Mouse (Mus musculus) testis, postnatal 10 days (tissue): ENCODE measurements at regions not wholly inside any gene's neighbourhood (a gene's known extent, or its start where the extent isn't known, plus 50 kb on each side); places are given as distances from the start of the nearest gene placed in this dataset.

Experiments used
- DNase-seq: peaks from one replicate; pipeline ENCODE4 v3.0.0; 2021; ENCODE audit warnings: low spot score

DNA sequence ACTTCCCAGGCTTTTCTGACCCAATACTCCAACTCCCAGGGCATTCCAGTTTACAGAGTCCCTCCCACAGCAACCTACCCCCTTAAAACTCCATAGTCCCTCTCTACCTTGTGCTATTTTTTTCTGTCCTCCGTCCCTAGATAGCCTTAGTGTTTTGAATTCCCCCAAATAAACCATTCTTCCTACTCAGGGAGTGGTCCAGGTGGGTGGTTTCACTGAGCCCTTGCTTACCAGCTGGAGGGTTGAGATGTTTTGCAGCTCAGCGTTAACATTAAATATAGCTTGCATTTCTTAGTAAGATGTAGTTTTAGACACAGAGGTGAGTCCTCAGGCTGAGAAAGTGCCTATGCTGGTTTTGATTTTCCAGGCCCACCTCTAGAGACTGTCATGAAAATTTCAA lies 313.0 kb downstream of the Bmper start:
- no peak for DNase-seq

DNA sequence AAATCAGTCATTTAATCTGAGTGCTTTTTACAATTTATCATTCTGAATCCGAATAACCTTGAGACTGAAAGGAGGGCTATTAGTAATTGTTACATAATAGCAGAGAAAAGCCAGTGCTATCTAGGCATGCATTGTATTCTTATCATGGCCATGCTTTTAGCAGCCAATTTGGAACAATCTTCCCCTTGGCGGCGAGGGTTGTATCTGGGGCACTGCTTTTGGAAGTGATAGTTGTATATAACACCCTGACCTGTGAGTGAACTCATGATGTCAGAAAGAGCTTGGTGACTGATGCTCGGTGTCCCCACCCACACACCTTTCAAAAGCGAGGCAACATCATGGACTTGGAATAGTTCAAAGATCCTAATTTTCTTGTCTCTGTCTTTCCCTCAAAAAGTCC lies 315.2 kb downstream of the Bmper start:
- no peak for DNase-seq

DNA sequence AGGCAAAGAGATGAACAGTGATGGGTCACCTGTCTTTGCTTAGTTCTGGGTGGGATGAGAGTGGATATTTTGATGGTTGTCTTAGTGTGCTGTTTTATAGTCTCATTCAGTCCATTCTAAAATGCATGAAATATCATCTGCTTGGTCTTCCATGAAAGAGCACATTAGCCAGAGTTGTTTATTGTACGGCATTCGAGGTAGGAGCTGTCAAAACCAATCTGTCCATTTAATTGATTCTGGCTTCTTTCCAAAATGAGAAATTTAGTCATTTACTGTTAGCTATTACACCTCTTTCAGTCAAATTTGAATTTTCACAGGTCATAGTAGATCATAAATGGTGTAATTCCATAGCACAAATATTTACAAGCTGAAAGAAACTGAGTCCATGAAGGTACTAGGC lies 328.8 kb downstream of the Bmper start:
- DNase-seq = no peak

DNA sequence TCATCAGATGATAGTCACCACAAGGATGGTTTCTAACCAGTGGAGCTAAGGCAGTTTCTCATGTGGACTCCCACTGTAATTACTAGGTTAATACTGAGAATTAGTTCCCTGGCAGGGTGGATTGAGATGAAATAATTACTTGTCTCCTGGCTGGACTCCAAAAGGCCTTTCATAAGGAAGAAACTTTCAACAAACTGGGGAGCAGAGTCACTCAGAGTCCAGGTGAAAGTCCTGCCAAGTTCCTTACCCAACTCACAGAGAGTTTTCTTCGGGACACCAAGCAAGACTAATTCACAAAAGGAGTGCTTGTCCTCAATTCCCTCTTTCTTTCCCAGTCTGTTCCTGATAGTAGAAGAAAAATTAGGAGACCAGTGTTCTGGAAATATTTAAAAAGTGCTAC lies 330.9 kb downstream of the Bmper start:
- no peak for DNase-seq

DNA sequence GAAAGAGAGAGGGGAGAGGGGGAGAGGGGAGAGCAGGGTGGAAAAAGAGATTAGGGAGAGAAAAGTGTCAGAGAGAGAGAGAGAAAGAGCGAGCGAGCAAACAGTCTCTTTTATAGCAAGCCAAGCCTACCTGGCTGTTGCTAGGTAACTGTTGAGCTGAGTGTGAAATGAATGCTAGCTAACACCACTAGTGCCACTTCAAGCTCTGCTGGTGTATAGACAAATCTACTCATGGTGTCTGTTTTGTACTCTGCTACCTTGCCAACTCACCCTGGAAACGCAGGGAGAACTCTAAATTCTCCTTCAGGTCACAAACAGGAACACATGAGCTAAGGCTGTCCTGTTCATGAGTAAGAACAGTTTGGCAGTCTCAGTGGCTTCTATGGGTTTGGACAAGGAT lies 334.7 kb downstream of the Bmper start:
- no peak for DNase-seq

DNA sequence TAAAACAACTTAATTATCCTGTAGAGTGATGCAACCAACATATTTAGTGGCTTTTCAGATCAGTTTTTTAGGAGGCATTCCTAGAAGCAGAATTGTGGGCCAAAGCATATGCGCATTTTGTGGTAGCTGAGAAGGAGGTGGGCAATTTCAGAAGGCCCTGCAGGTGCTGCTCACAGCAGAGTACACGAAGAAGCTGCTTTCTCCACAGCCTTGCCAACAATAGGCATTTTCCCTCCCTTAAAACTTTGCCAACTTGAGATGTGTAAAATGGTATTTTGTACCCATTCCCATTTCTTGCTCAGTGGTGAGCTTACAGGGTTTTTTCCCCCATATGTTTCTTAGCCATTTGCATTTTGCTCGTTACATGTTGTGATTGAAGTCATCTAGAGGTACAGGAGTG lies 339.0 kb downstream of the Bmper start:
- no peak for DNase-seq

DNA sequence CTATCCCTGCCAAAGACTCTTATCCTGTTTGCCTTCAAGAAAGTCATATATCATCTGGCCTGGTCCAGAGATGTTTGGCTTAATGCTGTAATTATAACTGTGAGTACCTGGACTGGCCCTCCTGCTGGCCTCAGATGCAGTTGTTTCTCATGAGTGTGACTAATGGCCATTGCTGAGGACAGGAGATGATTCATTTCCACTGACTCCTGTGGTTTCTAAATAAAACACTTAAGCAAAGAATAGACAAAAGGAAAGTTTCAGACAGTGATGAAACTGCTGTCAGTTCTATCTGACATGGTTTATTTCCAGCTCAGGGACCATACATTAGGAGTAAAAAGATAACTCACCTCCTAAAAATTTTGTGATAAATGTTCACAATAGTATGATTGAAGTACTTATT lies 344.2 kb downstream of the Bmper start:
- no peak for DNase-seq

DNA sequence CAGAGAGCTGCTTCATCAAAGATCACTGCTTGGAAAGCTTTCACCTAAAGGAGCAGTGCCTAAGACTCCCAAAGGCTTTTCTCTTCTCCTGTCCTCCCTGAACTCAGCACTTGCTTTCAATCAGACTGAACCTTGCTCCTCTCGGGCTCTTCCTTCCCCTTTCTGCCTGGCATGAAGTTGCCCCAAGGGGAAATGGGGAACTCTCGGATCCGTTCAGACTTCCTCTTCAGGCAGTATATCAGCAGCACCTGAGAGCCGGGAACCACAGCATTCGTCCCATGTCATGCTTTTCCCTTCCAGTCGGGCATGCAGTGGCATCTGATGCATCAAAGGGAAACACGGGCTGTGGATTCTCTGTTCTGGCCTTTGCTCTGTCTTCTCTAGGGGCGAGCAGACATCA lies 347.3 kb downstream of the Bmper start:
- DNase-seq = no peak

DNA sequence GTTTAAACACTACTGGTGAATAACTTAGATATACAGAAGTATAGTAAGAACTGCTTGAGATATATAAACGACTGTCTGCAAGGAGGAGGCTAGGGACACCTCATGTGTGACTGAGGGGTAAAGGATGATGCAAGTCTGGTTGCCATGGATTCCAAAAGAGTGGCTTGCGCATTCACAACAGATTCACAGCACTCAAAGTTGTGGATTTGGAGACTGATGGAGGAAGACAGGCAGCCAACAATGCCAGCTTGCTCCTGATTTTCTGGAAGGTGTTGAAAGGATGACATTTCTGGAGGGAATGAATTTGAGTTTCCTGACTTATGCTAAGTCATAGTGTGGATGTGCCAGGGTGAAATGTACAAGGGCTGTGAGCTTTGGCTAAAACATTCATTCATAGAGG lies 353.4 kb downstream of the Bmper start:
- no peak for DNase-seq

DNA sequence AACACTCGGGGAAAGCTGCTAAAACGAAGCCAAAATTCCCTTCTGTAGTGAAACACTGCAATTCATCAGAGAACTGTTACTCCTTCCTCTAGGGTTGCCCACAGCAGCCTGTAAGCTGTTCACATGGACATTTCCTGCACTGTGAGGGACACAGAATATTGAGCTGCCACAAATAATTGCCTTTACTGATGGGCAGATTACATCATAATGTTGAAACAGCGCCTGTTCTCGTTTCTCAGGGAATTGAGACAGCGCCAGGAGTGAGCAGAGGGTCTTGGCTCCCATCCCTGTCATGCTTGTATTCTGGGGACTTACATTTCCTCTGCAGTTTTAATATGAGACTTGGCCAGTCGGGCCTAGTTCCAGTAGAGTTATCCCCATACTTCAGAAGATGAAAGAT lies 357.3 kb downstream of the Bmper start:
- no peak for DNase-seq

DNA sequence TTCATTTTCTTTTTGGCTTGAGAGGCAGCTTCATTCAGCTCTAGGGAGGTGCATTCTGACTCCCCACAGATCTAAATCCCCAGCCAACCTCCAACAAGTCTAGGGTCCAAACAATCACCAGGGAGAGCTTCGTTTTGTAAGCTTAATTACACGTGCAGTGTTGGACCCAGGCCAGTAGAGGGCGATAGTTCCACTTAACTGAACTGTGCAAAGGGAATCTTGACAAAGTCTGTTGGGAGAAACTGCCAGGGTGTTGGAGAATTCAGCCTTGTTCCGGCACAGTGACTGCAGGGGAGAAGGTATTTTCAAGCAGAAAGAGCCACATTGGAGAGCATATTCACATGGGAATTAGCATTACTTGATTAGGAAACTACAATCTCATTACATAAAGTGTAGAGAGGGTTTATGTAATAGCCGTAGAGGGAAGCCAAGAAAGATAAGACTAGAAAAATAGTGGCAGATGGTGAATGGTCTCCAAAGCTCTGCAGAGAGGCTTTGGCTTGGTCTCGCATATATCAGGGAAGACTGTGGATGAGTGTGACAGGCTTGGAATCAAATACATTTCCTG lies 358.2 kb downstream of the Bmper start:
- DNase-seq = peak; percentile 80

DNA sequence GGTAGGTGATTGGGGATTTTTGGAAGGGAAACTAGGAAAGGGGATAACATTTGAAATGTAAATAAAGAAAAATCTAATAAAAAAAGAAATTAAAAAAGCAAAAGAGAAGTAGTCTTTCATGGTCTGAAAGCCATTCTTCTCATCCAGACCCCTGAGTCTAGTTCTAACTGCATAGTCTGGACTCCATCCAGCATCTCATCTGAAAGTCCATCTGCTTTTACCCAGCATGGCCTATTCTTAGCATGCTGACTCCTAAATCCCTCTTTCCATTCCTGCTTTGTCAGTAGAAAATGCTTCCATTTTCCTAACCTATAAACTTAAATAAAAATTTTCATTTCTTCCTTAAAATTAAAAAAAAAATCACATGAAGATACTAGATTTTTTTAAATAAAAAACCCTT lies 361.7 kb downstream of the Bmper start:
- DNase-seq = no peak

DNA sequence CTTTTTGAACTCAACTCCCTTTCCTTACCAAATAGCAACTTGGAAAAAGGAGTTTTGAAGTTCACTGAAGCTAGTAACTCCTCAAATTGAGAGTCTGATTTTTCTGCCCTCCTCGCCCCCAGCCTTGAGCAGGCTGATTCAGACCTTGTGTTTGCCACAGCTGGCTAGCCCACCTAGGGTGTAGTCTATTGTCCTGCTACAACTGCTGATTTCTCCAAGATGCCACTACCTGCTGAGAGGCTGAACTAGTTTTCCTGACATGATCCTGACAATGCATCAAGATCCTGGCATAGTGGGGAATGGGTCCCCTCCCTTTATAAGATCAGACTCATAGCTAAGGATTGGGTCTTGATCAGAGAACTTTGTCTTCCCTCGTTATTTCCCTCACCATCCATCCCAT lies 366.1 kb downstream of the Bmper start:
- no peak for DNase-seq

DNA sequence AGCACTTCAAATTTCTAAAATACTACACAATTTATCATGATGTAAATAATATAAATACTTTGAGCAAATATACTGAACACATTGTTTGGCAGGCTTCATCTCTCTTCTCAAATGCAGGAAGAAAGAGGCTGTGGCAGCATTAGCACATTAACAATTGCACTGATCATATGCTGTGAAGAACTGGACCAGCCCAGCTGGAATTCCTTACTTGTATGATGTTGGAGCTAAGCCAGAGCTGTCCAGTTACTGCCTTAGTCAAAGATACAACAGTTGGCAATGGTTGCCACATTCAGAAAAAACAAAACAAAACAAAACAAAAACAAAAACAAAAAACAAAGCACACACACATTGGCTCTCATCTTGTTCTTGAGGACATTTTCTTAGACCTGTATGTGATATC lies 369.0 kb downstream of the Bmper start:
- no peak for DNase-seq

DNA sequence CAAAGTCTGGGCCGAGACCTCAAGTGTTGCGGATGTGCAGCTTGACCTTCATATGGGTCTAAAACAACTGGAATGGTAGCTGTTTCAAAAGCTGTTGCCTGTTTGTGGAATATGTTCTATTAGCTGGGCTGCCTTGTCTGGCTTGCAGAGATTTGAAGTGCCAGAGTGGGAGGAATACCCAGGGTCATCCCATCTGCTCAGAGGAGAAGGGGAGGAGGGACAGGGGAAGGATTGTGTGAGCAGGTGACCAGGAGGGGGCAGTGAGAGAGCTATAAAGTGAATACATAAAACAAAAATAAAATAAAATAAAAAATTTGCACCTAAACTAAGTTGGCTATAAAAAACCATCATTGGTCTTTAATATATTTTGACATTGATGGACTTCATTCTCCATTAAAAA lies 377.7 kb downstream of the Bmper start:
- DNase-seq = no peak
